ENCODE assay signal across 10 mouse cellular contexts in the genomic region with DNA sequence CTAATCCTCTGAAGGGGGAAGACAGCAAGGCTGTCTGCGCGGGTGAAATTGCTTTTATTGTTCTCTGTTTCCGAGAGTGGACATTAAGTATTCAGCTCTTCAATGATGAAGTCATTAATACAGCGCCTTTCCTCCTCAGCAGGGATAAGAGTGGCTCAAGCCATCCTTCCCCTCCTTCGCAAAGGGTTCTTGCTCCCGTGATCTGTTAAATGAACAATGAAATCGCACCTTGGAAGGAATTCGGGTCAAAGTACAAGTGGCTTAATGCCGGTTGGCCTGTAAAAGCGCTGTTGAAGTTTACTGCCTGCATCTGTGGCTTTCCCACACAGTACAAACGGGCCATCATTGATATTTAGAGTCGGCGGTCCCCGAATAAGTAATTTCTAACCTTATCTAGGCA.
A peak's percentile ranks its signal among the peaks of the same experiment; 100 is the strongest.
DNase-seq lines count a peak whose midpoint lies in the region; ATAC-seq and TF ChIP-seq lines count a peak whose summit lies in the region.
"Had no signal": no experiment of that assay in that cellular context is flagged by ENCODE, and none has a peak within 500 bp of the region (broad histone marks: within the 10 kb centered on the region; RNA-seq: fewer than 3 reads in every experiment).

No protein-coding gene starts in this region.

- H3K4me1 ChIP-seq in neural tube, embryonic 11.5 days (ENCODE audit: control insufficient read depth, insufficient read depth, low read length) = peaks cover 7% of the 10 kb centered on the region
- peaks cover 9% of the 10 kb centered on the region; the same call in 1 of the 2 replicates for H3K4me1 ChIP-seq in kidney, adult 2 months (ENCODE audit: control insufficient read depth, insufficient read depth, low read length)
- H3K4me1 ChIP-seq in midbrain, embryonic 12.5 days = peaks cover 24% of the 10 kb centered on the region

- H3K9me3 ChIP-seq in neural tube, embryonic 11.5 days (ENCODE audit: control insufficient read depth, low read length) = no peaks in the 10 kb centered on the region
- no peaks in the 10 kb centered on the region for H3K9me3 ChIP-seq in midbrain, embryonic 12.5 days
- H3K9me3 ChIP-seq: embryonic facial prominence, embryonic 10.5 days; heart, embryonic 12.5 days had no signal

- no peak overlapping the region for H3K4me2 ChIP-seq in neural tube, embryonic 11.5 days (ENCODE audit: low read depth)
- peak overlapping the region; percentile 34 for H3K4me2 ChIP-seq in midbrain, embryonic 12.5 days (replicated peaks)
- H3K4me2 ChIP-seq: heart, embryonic 12.5 days had no signal

- no peak for DNase-seq in neural tube, embryonic 11.5 days (ENCODE audit: low spot score)
- no peak for DNase-seq in neural tube, embryonic 10.5 days (ENCODE audit: extremely low spot score, low spot score)
- DNase-seq in kidney, adult 2 months = peak; percentile 86
- no peak for DNase-seq in frontal cortex, adult 2 months (ENCODE audit: extremely low spot score in 1 of 2, low spot score in 1 of 2)
- DNase-seq in urinary bladder, adult 18-20 months (ENCODE audit: low spot score in 2 of 2) = no peak
- DNase-seq: cerebellum, adult 11 months had no signal

- H3K27ac ChIP-seq in neural tube, embryonic 11.5 days (ENCODE audit: low read depth, low read length) = no peak overlapping the region
- no peak overlapping the region for H3K27ac ChIP-seq in kidney, adult 2 months (ENCODE audit: insufficient read depth, low read depth, low read length)
- no peak overlapping the region; the same call in 1 of the 2 replicates for H3K27ac ChIP-seq in midbrain, embryonic 12.5 days (replicated peaks)
- H3K27ac ChIP-seq: embryonic facial prominence, embryonic 10.5 days had no signal

- TF ChIP-seq POLR2A in kidney, adult 2 months (IDR thresholded peaks at IDR 0.05; ENCODE audit: low read depth, low read length) = no peak

- peak overlapping the region; percentile 29; the same call in 1 of the 2 replicates for H3K9ac ChIP-seq in neural tube, embryonic 11.5 days (ENCODE audit: low read length)
- no peak overlapping the region for H3K9ac ChIP-seq in midbrain, embryonic 12.5 days (replicated peaks)
- H3K9ac ChIP-seq: heart, embryonic 12.5 days had no signal

- no peak for ATAC-seq in neural tube, embryonic 11.5 days (ENCODE audit: insufficient read depth, low FRiP score, low TSS enrichment)
- peak; percentile 63 for ATAC-seq in midbrain, embryonic 12.5 days (ENCODE audit: low FRiP score, low read depth)
- no peak for ATAC-seq in CD4-positive, CD25-positive, alpha-beta regulatory T cell, adult 4 months

- WGBS in neural tube, embryonic 11.5 days = 24% methylated on average over 14 of the region's 14 CpGs
- 38% methylated on average over 14 of the region's 14 CpGs for WGBS in kidney, adult 2 months
- 19% methylated on average over 14 of the region's 14 CpGs for WGBS in midbrain, embryonic 12.5 days

- TF ChIP-seq CTCF in kidney, adult 2 months (conservative IDR thresholded peaks at IDR 0.05; ENCODE audit: insufficient read depth, insufficient read length, low read depth, low read length) = no peak

- H3K27me3 ChIP-seq in neural tube, embryonic 11.5 days (ENCODE audit: control insufficient read depth, insufficient read depth, low read length) = no peaks in the 10 kb centered on the region
- no peaks in the 10 kb centered on the region for H3K27me3 ChIP-seq in kidney, adult 2 months (replicated peaks; ENCODE audit: control insufficient read depth, insufficient read depth, low read length)
- peaks cover 21% of the 10 kb centered on the region; the same call in 1 of the 2 replicates for H3K27me3 ChIP-seq in midbrain, embryonic 12.5 days
- H3K27me3 ChIP-seq: heart, embryonic 12.5 days had no signal

- no peaks in the 10 kb centered on the region for H3K36me3 ChIP-seq in neural tube, embryonic 11.5 days (ENCODE audit: control insufficient read depth, insufficient read depth, low read length)
- H3K36me3 ChIP-seq in kidney, adult 2 months (ENCODE audit: control insufficient read depth, insufficient read depth, low read length) = no peaks in the 10 kb centered on the region
- H3K36me3 ChIP-seq in midbrain, embryonic 12.5 days = no peaks in the 10 kb centered on the region
- H3K36me3 ChIP-seq: embryonic facial prominence, embryonic 10.5 days; heart, embryonic 12.5 days had no signal

- H3K4me3 ChIP-seq in neural tube, embryonic 11.5 days (ENCODE audit: low read depth, low read length) = no peak overlapping the region
- no peak overlapping the region for H3K4me3 ChIP-seq in kidney, adult 2 months (ENCODE audit: insufficient read depth, low read depth, low read length)
- no peak overlapping the region for H3K4me3 ChIP-seq in midbrain, embryonic 12.5 days
- H3K4me3 ChIP-seq: embryonic facial prominence, embryonic 10.5 days; heart, embryonic 12.5 days had no signal
